Mouse (Mus musculus) layer of hippocampus, postnatal 10 days (tissue): ENCODE measurements at regions not wholly inside any gene's neighbourhood (a gene's known extent, or its start where the extent isn't known, plus 50 kb on each side); places are given as distances from the start of the nearest gene placed in this dataset.
"Not testable (repeated sequence)": the region's sequence is repeated elsewhere in the genome, so short reads cannot be mapped to it uniquely, and the experiment has no call there.

Experiments used
- DNase-seq, 2 experiments: peaks; one replicate each; pipeline ENCODE4 v3.0.0; 2021; ENCODE audit warnings: low spot score in 2 of 2

DNA sequence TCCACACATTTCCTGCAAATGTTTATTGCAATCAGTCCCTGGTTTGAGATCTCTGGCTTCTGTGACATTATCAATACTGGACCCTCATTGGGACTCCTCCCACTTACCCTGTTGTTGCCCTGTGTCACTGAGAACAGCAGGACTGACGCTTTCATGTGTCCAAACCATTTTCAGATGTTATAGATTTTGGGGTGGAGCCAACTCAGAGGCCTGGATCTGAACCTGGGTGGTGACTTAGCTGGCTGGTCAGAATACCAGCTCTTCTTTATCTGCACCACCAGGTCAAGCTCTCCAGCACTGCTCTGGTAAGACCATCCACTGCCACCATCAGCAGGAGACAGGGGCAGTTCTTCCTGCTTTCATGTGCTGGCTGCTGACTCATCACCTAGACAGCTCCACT, 254.3 kb upstream of the Pik3r1 start:
- no peak for DNase-seq

DNA sequence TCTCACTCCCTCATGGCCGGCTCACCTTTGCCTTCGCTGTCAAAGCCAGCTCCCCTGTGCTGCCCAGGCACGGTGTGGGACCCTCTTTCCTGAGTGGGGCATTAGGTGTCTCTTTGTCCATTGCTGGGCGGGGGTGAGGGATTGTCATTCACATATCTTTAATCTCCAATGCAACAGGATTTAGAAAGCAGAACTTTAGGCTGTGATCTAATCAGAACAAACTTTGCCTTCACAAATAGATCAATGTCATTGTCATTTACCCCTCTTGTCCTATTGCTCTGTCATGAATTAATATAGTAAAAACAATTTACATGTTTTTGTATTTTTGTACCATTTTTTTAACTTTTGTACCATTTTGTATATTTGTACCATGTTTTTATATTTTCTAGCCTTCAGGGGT, 254.7 kb upstream of the Pik3r1 start:
- DNase-seq, result no peak

DNA sequence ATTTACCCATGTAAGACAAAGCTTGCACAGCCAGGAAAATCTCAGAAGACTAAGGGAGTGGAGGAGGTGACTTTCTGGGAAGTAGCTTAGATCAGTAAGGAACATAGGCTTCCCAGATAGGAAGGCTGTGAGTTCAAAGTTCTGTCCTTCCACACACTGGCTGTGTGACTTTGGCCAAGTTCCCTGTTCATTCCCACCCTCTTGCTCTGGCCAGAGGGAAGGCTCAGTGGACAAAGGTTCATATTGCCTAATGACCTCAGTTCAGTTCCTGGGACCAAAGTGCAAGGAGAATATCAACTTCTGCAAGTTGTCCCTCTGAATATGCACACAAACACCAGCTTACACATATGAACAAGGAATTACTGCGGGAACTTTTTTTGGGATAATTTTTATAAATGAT, 255.6 kb upstream of the Pik3r1 start:
- no peak for DNase-seq

DNA sequence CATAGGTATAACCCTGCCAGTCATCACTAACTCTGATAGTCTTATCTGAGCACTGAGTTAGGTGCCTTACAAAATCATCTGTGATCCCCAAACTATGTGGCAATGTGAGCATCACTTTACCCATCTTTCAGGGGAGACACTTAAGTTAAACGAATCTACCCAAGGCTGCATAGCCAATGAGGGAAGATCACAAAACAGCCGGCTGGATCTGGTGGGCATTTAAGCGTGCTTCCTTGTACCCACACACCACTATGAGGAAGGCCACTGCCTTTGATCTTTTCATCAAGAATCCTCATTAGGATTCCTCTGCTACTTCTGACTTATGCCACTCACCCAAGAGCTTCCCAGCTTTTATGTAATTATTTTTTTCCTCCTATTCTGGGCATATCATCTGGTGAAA, 257.1 kb upstream of the Pik3r1 start:
- no peak for DNase-seq

DNA sequence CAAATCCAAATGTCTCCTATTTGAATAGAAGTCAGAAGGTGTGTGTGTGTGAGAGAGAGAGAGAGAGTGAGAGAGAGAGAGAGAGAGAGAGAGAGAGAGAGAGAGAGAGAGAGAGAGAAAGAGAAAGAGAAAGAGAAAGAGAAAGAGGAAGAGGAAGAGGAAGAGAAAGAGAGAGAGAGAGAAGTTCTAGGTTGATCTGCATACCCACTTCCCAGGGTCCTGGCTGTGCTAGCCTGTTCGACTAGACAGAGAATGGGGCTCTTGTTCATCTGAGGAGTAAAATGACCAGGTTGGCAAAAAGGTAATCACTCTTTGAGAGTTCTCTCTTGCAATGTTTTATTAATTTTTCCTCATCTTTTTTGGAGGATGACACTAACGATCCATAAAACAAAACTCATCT, 257.5 kb upstream of the Pik3r1 start:
- DNase-seq, result not testable (repeated sequence)

DNA sequence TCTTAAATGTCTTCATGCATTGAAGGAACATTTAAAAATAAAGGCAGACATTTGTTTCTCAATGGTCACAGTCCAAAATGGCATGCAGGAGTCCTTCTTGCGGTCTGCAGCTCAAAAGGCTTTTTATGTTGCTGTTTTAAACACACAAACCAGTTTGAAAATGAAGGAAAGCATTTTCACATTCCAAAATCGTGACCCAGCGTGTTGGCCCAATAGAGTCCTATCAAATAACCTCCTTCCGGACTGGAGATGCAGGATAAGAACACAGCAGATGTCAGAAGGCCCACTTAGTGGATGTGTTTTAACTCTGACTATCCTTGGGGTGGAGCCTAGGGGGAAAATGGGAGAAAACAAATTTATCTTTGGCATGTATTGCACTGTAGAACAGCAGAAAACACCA, 263.4 kb upstream of the Pik3r1 start:
- DNase-seq, result no peak

DNA sequence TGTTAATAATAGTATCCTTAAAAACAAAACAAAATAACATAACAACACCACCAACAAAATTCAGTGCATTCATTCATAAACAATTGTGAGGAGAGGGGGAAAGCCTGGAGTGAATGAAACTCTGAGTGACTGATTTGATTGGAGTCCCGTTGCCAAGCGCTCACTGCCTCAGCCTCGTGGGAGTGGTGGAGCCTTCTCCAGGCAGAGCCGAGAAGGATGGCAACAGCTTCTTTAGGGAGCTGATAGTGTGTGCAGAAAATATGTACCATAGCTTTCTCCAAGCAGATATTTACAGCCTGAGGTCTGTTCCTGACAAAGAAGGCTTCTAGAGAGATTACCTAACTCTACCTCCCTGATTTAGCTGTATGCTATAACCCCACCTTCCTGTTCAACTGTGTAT, 266.5 kb upstream of the Pik3r1 start:
- DNase-seq, result no peak

DNA sequence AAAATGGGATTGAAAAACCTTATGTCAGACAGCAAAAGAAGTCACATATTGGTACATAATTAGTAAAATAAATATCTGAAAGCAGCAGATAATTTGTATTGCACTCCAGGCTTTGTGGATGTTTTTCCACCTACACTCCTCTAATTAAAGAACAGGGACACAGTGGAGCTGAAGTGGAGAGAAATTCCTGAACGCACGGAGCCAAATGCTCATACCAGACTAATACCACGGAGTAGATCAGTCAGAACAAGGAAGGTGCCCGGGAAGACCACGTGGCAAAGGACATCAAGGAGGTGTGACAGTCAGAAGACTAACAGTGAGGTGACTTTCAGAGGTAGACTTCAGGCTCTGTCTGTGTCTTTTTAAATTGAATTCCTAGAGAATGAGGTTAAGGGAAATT, 268.0 kb upstream of the Pik3r1 start:
- DNase-seq, result no peak

DNA sequence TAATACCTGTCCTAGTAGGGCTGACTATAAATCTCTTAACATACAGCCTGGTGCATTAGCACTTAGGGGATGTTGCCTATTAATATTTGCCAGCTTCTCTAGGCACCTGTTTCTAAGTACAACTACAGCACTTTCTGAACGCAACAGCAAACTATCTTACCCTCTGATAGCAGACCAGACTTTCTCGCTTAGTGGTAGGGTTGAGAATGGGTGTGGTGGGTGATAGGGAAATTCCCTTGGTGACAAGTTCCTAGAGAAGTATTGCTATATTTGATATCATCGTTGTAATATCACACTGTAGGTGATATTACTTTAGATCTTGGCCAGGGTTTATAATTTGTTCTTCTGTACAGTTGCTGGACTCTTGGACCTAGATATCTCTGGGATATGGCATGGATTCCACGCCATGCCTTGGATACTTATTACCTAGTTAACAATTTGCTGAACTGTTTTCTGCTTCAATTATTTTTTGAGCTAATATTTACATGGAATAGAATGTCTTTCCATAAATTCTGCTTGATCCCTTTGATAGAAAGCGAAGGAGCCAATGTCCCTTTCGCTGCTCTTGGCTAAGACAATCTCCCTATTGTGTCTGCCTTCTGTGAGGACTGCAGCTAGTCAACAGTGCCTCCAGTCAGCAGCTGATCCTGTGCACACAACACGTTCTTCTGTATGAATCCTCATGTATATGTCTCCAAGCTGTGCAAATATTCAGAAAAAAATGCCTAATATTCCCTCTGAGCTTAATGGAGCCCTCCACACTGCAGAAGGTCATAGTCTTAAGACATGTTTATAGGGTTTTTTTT, 269.0 kb upstream of the Pik3r1 start:
- DNase-seq, result no peak

DNA sequence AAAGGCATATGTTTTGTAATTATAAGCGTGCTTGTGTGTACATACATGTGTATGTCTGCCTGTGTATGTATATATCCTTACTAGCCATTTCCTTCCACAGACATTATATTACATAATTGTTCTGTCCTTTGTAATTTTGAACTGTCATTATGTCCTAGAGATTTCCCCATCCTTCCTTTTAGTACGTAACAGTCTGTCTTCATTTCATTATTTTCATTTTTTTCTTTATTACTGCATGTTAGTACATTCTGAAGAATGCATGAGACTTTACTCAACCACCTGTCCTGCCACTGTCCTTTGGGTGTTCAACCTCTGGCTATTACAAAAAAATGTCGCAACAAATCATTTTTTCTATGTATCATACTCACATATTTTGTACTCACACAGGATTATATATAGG, 292.2 kb upstream of the Pik3r1 start:
- DNase-seq, result no peak

DNA sequence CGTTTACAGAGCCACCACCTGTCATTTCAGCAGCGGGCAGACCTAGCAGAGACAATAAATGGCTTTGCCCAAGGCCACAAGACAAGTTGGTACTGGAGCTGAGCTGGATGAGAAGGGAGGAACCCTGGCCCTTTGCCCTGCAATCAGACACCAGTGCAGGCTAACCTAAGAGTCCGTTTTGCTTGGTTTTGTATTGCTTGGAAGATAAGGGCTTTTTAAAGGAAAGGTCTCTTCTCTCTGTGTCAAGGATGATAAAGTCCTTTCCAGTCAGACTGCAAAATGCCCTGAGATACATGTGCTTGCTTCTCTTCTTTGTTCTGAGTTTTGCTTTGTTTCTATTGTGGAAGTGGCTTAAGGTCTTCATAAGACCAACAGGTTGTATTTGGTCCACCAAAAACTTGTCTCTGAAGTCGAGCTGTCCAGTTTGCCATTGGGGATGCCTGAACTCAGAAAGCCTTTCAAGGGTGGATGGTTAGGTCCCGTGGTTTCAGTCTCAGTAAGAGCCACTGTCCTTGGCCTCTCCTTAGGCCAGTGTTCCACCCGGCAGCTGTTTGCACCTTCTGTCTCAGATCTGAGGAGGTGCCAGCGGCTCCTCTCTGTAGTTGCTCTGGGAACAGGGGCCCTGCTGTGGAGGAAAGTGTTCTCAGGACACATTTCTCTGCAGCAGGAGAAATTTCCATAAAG, 296.7 kb upstream of the Pik3r1 start:
- no peak for DNase-seq

DNA sequence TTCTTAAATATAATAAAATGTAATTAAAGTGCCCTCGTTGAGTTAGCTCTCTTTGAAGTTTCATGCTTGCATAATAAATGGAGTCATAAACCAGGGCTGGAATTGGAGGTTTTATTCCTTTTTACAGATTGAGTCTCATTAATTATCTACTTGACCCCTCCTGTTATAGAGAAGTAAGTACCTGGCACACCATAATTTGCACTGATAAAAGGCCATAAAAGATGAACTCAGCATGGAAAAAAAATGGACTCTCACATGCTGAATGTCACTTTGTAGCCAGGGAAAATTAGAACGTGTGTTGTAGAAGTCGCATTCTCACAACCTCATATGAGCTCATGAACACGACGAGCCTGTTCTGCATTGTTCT, 297.2 kb upstream of the Pik3r1 start:
- no peak for DNase-seq

DNA sequence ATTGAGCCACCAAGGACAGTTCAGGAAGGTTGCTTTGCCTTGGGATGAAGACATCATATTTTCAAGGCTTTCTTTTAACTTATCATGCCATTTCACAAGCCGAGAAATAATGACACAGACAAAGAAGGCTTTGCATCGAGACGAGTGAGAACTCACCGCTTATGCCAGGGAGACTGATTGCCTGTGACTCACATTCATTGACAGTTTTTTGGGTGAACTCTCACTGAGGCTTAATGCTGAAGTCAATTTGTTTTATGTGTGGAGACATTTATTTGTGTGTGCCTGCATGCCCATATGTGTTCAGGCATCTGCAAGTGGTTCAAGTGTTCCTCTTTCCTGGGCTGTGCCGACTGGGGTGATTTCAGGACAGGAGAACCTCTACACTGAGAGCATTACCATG, 297.8 kb upstream of the Pik3r1 start:
- no peak for DNase-seq

DNA sequence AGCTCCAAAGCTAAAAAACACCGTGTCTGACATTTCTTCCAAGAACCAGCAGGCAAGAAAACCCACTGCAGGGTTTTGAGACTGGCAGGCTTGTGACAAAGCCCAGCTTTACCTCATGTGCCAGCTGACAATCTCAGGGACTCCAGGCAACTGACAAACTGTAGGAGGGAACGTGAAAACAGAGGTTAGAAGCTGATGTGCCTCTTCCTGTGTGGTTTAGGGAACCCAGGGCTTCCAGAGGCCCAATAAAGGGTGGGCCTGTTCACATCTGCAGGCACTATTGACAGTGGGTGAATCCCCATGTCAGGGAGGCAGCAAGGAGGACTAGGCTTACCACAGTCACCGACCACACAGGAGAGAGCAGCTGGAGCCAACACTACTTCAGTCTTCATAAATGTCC, 302.7 kb upstream of the Pik3r1 start:
- DNase-seq, result no peak

DNA sequence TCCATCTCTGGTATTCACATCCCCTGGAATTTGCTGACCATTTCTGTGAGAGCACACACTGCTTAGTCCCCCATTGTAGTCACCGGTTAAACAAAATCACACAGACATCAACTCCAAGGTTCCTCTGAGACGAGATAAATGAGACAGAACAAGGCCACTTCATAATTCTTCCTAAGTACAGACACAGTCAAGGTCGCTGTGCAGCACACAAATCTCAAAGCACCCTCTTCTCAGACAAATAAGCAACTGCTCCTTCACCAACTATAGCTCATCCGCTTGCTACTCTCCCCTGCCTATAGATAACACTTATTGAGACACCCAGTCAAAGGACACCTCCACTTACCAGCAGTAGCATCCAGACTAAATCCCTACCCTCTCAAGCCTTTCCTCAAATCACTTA, 304.3 kb upstream of the Pik3r1 start:
- DNase-seq, result no peak

DNA sequence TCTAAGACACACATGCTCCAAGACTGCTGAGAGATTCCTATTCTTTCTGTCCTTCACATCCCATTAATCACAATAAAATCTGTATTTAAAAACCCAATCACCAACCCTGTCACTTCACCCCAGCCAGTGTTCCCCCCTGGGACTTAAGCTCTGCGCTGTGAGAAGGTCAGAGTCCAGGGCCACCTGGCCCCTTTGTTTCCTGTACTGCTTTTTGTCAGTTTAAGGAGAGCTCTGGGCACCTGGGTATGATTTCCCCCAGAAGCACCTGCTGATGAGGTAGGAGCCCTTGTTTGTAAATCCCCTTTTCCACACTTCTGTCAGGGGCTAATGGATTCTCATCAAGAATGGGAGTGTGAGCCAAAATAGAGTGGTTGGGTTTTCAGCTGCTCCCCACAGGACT, 319.7 kb upstream of the Pik3r1 start:
- DNase-seq, result no peak

DNA sequence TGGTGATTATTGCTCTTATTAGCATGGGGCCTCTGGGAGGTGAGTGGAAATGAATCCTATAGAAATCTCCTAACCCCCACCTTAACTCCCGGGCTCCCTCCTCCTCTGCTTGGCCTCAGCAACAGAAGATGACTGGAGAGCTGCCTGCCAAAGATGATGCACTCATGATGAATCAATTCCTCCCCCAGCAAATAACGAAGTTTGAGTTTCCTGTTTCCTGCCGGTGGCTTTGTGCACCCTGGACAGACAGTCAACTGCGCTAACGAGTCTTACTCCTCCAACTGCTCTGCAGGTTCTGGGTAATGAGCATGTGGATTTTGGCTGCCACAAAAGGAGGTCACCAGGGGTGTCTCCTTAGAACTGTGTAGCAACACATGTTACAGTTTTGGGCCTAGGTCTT, 321.5 kb upstream of the Pik3r1 start:
- no peak for DNase-seq

DNA sequence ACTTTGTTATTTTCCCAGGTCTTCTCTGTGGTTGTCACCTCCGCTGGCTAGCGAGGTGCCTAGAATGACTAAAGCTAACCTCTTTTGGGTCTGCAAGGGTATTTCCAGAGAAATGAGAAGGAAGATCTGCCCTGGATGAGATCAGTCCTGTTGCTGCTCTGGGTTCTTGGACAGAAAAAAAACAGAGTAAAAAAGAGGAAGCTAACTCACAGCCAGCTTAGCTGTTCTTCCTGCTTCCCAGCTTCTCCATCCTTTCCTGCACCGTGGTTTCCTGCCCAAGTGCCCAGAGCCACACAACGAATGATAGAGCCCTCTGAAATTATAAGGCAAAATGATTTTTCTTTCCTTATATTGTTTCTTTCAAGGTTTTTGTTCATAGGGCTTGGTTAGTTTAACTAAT, 326.2 kb upstream of the Pik3r1 start:
- DNase-seq, result no peak

DNA sequence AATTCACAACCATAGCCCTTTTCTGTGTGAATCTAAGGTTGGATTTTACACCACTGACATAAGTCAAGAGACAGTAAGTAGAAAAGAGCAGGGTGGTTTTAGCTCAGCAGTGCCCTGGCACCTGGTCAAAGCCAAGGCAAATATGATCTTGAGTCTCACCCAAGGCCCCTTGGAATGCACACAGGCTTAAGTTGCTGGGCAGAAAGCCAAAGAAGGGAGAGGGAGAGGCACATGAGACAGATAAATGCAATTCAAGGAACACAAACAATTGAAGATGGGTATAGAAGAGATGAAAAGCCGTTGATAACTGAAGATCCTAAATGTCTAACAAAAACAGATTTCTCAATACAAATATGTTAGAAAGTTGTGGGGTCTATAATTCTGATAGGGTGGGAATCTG, 335.1 kb upstream of the Pik3r1 start:
- DNase-seq, result no peak

DNA sequence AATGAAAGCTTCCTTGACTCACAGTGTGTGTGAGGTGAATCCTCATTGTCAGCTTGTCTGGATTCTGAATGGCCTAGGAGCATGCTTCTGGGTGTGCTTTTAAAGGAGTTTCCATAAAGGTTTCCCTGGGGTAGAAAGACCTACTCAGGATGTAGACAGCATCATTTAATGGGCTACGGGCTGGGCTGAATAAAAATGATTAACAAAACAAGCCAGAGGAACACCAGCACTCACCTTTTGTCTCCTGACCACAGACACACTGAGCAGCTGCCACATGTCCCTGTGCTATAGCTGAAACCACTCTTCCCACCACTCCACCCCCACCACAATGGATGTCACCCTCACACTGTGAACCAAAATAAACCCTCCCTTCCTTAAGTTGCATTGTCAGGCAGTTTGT, 338.2 kb upstream of the Pik3r1 start:
- no peak for DNase-seq

DNA sequence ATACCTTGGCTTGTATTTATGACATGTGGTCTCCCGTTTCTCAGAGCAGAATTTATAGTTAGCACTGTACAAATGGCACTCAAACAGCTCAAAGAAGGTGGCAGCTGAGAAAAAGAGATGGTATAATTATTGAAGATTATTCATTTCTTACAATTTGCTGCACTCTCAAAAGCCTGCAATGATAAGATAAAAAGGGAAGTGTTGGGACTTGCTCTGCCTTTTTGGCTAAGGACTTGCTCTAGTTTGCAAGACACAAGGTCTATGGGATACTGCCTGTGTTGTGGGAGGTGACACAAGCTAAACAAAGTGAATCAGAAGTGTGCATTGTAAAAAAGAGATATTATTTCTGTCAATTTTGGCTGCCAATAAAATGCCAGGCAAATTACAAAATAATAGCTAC, 340.2 kb upstream of the Pik3r1 start:
- no peak for DNase-seq

DNA sequence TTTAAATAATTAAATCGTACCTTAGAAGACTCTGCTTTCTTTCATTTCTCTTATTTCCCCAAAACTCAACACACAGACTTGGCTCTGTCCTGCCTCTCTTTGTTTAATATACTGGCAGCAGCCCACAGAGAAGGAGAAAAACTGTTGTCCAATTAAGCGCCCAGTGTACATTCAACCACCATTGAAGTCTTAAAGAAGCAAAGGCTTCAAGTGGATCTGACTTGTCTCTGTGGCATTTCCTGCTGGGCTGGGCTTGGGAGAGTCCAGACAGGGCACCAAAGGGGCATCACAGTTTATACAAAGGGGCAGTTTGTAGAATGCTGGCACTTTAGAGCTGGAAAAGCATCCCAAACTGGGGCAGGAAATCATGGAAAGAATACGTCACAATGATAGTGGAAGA, 340.9 kb upstream of the Pik3r1 start:
- no peak for DNase-seq

DNA sequence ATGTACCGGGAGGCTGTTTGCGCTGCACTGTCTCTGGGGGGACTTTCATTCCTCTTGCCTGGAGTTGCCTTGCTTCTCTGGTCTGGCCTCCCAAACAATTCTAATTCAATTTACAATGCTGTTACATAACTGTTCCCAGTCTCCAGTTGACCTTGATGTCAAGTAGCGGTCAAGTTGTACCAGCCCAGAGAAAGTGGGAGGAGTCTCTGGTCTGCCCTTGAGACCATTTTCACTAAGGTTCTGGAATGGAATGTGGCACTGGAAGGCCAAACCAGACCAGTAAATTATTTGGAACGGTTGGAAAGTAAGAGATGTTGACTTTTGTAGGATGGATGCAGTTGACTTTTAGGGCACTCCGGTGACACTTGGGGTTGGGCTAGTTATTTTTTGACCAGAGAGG, 345.9 kb upstream of the Pik3r1 start:
- DNase-seq, result no peak
